Mouse (Mus musculus): ENCODE measurements around the gene Ar. TPM values are rescaled to one million over a fixed set of nuclear protein-coding genes. Genes with fewer than 3 reads are reported as not detected.

The Ar gene
- polyA plus RNA-seq, 1 experiment from 2014 or later, result 0.01 TPM

- H3K27ac ChIP-seq (ENCODE audit: low read depth), result no peak overlapping the region
- no peaks in the 10 kb centered on the region for H3K4me1 ChIP-seq (ENCODE audit: insufficient read depth)
- H3K9ac ChIP-seq (replicated peaks), result no peak overlapping the region
- no peaks in the 10 kb centered on the region for H3K36me3 ChIP-seq (replicated peaks; ENCODE audit: insufficient read depth, low read length)
- H3K27me3 ChIP-seq (ENCODE audit: insufficient read depth, low read length), result no peaks in the 10 kb centered on the region
- no peak overlapping the region for H3K4me3 ChIP-seq (ENCODE audit: low read depth, low read length)
- H3K4me2 ChIP-seq (ENCODE audit: low read depth, low read length), result no peak overlapping the region
- 36% methylated on average over 4 of the region's 4 CpGs for WGBS (ENCODE audit: insufficient replicate concordance)
- no peak for TF ChIP-seq EP300 (IDR thresholded peaks at IDR 0.05; ENCODE audit: low read depth)
- TF ChIP-seq CTCF (IDR thresholded peaks at IDR 0.05; ENCODE audit: low read depth), result no peak
- ATAC-seq, result no peak
- no peaks in the 10 kb centered on the region for H3K9me3 ChIP-seq (ENCODE audit: low read length)
- DNase-seq, result no peak
These were observed 199.5 kb downstream of the Ar start for GRCm38 (mm10) chrX:98348036-98348435.
